Mouse (Mus musculus): ENCODE measurements around the gene Zfp174. TPM values are rescaled to one million over a fixed set of nuclear protein-coding genes. Genes with fewer than 3 reads are reported as not detected.
"Not testable (repeated sequence)": the region's sequence is repeated elsewhere in the genome, so short reads cannot be mapped to it uniquely, and the experiment has no call there.

Gene Zfp174
- polyA plus RNA-seq, 1 experiment = 1.8 TPM

DNA sequence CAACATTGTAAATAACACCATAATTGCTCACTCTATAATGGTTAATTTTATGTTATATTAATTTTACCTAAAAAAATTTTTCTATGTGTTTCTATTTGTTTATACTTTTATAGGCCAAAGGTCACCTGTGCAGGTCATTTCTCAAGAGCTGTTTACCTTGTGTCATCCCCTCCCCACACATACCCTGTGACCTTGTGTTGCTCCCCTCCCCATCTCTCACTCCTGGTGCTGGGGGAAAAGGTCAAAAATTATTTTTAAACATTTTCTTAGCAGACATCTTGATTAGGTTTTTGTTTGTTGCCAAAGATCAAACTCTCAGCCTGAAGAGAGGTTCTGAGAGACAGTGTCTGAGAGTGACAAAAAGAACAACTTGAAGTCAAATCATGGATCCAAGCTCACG is 3.3 kb upstream of the Zfp174 start:
- no peaks in the 10 kb centered on the region for H3K4me1 ChIP-seq (ENCODE audit: control insufficient read depth, insufficient read depth, low read length)
- no peak overlapping the region for H3K27ac ChIP-seq (ENCODE audit: insufficient read depth, low read length)
- H3K4me3 ChIP-seq (ENCODE audit: insufficient read depth, low read length) = no peak overlapping the region
- TF ChIP-seq POLR2A (IDR thresholded peaks at IDR 0.05; ENCODE audit: low read depth, low read length) = no peak
- no peak for TF ChIP-seq CTCF (IDR thresholded peaks at IDR 0.05; ENCODE audit: borderline replicate concordance, insufficient read depth, low read length)

DNA sequence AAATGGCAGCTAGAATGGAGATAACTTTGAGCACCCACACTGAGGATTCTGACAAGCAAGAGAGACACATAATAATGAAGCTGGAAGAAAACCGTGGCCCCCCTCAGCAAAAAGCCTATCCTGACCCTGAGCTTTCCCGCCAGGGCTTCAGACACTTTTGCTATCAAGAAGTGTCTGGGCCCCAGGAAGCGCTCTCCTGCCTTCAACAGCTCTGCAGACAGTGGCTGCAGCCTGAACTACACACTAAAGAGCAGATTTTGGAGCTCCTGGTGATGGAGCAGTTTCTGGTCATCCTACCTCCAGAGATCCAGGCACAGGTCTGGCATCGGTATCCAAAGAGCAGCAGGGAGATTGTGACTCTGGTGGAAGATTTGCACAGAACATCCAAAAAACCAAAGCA is 803 bp downstream of the Zfp174 start:
- H3K27ac ChIP-seq (ENCODE audit: insufficient read depth, low read length) = no peak overlapping the region
- H3K4me1 ChIP-seq (ENCODE audit: control insufficient read depth, insufficient read depth, low read length) = no peaks in the 10 kb centered on the region
- no peak overlapping the region; the same call in 1 of the 2 replicates for H3K4me3 ChIP-seq (ENCODE audit: insufficient read depth, low read length)
- TF ChIP-seq CTCF (IDR thresholded peaks at IDR 0.05; ENCODE audit: borderline replicate concordance, insufficient read depth, low read length) (no peak), POLR2A (IDR thresholded peaks at IDR 0.05; ENCODE audit: low read depth, low read length) (no peak)

DNA sequence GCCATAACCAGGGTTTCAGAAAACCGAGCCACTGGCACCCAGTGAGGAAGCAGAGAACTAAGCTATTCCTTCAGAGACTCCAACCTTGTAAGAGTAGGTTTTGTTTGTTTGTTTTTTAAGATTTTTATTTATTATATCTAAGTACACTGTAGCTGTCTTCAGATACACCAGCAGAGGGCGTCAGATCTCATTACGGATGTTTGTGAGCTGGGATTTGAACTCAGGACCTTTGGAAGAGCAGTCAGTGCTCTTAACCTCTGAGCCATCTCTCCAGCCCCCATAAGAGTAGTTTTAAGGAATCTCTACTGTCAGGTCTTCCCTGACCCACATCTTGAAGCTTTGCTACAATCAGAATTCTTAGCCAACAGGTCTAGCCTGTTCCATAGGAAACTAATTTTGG is 1.3 kb downstream of the Zfp174 start:
- no peak for TF ChIP-seq CTCF (IDR thresholded peaks at IDR 0.05; ENCODE audit: borderline replicate concordance, insufficient read depth, low read length)
- no peak for TF ChIP-seq POLR2A (IDR thresholded peaks at IDR 0.05; ENCODE audit: low read depth, low read length)
- Histone ChIP-seq H3K4me1 (ENCODE audit: control insufficient read depth, insufficient read depth, low read length) (no peaks in the 10 kb centered on the region), H3K27ac (ENCODE audit: insufficient read depth, low read length) (no peak overlapping the region), H3K4me3 (ENCODE audit: insufficient read depth, low read length) (no peak overlapping the region)

DNA sequence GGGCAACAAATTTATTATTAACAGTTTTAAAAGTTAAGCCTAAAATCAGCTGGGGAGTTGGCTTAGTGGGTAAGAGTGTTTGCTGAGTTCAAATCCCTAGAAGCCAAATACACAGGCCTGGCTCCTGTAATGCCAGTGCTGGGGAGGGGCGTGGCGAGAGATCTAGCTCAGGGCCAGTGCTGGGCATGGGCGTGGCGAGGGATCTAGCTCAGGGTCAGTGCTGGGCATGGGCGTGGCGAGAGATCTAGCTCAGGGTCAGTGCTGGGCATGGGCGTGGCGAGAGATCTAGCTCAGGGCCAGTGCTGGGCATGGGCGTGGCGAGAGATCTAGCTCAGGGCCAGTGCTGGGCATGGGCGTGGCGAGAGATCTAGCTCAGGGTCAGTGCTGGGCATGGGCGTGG is 4.2 kb downstream of the Zfp174 start:
- not testable (repeated sequence) for H3K4me3 ChIP-seq (ENCODE audit: insufficient read depth, low read length); H3K4me1 ChIP-seq (ENCODE audit: control insufficient read depth, insufficient read depth, low read length); H3K27ac ChIP-seq (ENCODE audit: insufficient read depth, low read length)

DNA sequence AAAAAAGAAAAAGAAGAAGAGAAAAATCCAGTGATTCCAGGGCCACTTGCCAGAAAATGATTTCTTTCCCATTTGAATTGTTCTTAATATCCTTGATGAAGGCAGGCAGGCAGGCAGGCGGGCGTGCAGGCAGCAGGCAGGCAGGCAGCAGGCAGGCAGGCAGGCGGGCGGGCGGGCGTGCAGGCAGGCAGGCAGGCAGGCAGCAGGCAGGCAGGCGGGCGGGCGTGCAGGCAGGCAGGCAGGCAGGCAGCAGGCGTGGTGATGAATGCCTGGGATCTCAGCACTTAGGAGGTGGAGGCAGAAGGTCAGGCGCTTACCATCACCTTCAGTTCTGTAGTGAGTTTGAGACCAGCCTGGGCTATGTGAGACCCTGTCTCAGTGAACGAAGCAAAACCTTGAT is 5.5 kb downstream of the Zfp174 start:
- TF ChIP-seq POLR2A (IDR thresholded peaks at IDR 0.05; ENCODE audit: low read depth, low read length) = no peak
- TF ChIP-seq CTCF (IDR thresholded peaks at IDR 0.05; ENCODE audit: borderline replicate concordance, insufficient read depth, low read length) = no peak
- Histone ChIP-seq H3K4me3 (ENCODE audit: insufficient read depth, low read length) (no peak overlapping the region), H3K27ac (ENCODE audit: insufficient read depth, low read length) (no peak overlapping the region), H3K4me1 (ENCODE audit: control insufficient read depth, insufficient read depth, low read length) (no peaks in the 10 kb centered on the region)

DNA sequence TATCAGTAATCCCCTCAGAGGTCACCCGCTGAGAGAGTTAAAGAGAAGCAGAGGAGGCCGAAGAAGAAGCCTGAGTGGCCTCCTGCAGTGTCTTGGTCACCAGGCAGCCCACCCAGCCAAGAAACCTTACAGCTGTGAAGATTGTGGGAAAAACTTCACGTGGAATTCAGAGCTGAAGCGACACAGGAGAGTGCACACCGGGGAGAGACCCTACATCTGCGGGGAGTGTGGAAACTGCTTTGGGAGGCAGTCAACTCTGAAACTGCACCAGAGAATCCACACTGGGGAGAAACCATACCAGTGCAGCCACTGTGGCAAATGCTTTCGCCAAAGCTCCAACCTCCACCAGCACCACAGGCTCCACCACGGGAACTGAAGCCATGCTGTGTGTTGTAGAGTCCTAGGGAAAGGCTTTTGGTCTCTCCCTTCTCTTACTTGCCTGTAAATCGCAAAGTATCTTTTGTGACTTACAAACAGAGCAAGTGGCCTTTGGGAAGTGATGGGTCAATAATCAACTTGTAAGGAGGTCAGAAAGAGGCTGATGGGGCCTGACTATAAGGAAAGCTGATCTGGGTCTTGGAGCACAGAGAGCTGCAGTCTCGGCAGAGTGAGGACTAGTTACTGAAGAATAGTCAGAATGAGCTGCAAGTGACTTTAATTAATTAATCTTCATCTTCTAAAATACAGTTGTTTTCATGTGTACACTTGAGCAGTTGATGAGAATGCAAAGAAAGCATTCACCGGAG is 7.5 kb downstream of the Zfp174 start:
- no peak overlapping the region for H3K4me3 ChIP-seq (ENCODE audit: insufficient read depth, low read length)
- H3K4me1 ChIP-seq (ENCODE audit: control insufficient read depth, insufficient read depth, low read length) = no peaks in the 10 kb centered on the region
- TF ChIP-seq CTCF (IDR thresholded peaks at IDR 0.05; ENCODE audit: borderline replicate concordance, insufficient read depth, low read length) (no peak), POLR2A (IDR thresholded peaks at IDR 0.05; ENCODE audit: low read depth, low read length) (no peak)
- no peak overlapping the region for H3K27ac ChIP-seq (ENCODE audit: insufficient read depth, low read length)

DNA sequence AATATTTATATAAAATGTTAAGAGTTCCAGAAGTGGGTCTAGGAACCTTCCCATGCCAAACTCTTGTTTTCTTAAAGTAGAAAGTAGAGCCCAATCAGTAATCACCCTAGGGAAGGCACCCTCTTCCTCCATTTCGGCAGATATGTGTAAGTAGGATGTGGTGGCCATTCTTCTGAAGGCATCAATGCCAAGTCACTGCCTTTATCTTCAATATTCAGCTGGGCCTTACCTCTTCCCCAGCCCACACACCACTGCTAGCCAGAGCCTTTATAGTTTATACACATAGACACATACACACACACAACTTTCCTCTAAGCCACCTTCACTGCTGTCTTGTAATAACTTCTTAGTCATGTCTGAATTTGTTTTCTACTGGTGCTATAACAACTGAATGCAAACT is 8.7 kb downstream of the Zfp174 start:
- Histone ChIP-seq H3K27ac (ENCODE audit: insufficient read depth, low read length) (no peak overlapping the region), H3K4me1 (ENCODE audit: control insufficient read depth, insufficient read depth, low read length) (no peaks in the 10 kb centered on the region), H3K4me3 (ENCODE audit: insufficient read depth, low read length) (no peak overlapping the region)
- TF ChIP-seq POLR2A (IDR thresholded peaks at IDR 0.05; ENCODE audit: low read depth, low read length) (no peak), CTCF (IDR thresholded peaks at IDR 0.05; ENCODE audit: borderline replicate concordance, insufficient read depth, low read length) (no peak)

DNA sequence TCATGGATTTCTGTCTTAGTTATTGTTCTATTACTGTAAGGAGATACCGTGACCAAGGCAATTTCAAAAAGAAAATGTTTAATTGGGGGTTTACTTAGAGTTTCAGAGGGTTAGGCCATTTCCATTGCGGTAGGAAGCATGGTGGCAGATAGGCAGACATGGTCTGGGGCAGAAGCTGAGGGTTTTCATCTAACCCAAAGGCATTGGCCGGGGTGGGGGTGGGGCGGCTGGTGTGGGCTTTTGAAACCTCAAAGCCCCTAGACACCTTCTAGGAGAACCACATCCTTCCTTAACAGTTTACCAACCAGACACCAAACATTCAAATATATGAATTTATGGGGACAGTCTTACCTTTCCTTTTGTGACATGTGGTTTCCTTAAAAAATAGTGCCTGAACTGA is 12.2 kb downstream of the Zfp174 start:
- H3K4me1 ChIP-seq (ENCODE audit: control insufficient read depth, insufficient read depth, low read length) = no peaks in the 10 kb centered on the region
- H3K4me3 ChIP-seq (ENCODE audit: insufficient read depth, low read length) = no peak overlapping the region
- no peak overlapping the region for H3K27ac ChIP-seq (ENCODE audit: insufficient read depth, low read length)
- TF ChIP-seq CTCF (IDR thresholded peaks at IDR 0.05; ENCODE audit: borderline replicate concordance, insufficient read depth, low read length) (no peak), POLR2A (IDR thresholded peaks at IDR 0.05; ENCODE audit: low read depth, low read length) (no peak)

DNA sequence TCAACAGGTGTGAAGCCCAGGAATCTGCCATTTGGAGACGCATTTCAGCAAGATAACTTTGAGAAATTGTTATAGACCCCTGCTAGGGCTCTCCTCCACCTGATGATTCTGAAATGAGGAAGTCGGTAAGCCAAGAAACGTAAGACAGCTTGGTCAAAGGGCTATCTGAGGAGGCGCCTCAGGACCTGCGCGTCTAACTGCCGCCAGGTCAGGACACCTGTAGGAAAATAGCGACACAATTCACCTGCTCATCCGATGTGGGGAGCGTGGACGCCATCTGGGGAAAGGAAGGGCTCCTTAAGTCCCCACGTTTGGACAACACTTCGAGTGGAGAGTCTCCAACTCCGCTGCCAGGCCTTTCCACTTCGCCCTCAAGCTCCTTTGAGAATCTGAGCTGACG is 24.7 kb downstream of the Zfp174 start:
- TF ChIP-seq CTCF (IDR thresholded peaks at IDR 0.05; ENCODE audit: borderline replicate concordance, insufficient read depth, low read length) (no peak), POLR2A (IDR thresholded peaks at IDR 0.05; ENCODE audit: low read depth, low read length) (no peak)
- H3K4me1 ChIP-seq (ENCODE audit: control insufficient read depth, insufficient read depth, low read length) = no peaks in the 10 kb centered on the region
- no peak overlapping the region for H3K27ac ChIP-seq (ENCODE audit: insufficient read depth, low read length)
- peak overlapping the region; percentile 70 for H3K4me3 ChIP-seq (ENCODE audit: insufficient read depth, low read length)

DNA sequence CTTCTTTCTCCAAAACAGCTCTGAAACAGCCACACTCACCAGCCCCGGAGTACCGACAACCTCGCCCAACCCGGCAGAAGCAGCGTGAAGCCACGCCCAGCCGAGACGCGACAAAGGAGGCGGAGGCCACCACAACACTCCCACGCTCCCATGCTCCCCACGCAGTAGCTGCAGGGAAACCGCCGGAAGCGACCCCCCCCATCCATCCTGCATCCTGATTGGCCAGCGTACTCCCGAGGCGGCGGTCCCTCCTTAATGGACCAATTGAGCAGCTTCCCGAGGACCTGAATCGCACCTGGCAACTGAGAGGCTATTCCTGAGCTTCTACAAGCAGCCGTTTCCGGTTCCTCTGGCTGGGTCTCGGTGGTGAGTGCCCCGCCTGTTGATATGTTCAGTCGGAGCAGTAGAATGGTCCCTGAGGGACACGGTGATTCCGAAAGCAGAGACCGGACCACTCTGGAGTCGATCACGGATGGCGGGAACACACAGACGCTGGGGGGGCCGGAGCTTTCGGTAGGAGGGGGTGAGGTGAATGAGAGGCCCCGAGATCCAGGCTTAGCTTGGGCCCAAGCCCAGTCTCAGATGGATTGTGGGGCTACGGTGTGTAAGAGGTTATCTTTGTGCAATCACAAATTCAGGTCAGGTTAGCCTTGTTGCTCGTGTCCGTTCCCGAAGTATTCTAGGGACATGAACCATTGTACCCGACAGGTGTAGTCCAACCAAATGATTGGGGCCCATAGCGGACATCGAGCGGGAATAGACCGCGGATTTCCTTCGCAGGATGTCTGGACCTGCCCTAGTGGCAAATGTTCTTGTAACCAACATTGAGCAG is 25.4 kb downstream of the Zfp174 start, which contains the start of gene Naa60:
Gene Naa60 (plus strand): TSS at position 160 of the 832 bp plus-strand sequence.
- Histone ChIP-seq H3K27ac (ENCODE audit: insufficient read depth, low read length) (no peak within 1 kb of the TSS), H3K4me3 (ENCODE audit: insufficient read depth, low read length) (peak within 1 kb of the TSS; percentile 70)
- TF ChIP-seq CTCF (IDR thresholded peaks at IDR 0.05; ENCODE audit: borderline replicate concordance, insufficient read depth, low read length) (no peak), POLR2A (IDR thresholded peaks at IDR 0.05; ENCODE audit: low read depth, low read length) (peak; percentile 68)

More for the DNA sequence above, 25.4 kb downstream of the Zfp174 start, which contains the start of gene Naa60:
- no peaks in the 10 kb centered on the region for H3K4me1 ChIP-seq (ENCODE audit: control insufficient read depth, insufficient read depth, low read length)
